Mouse (Mus musculus) c-Kit-negative CD71-positive TER-119-positive erythroid progenitor cells, embryonic 14.5 days (primary cell): ENCODE results near the gene Ttyh3.

ENCODE experiments used
- DNase-seq: peaks from one replicate; pipeline ENCODE4 v3.0.0-alpha.2; 2013; ENCODE audit warnings: low read depth, low spot score

Ttyh3 gene

GRCm38 (mm10) chr5:140579771-140580170, 69.1 kb downstream of the Ttyh3 start:
- no peak for DNase-seq

DNA sequence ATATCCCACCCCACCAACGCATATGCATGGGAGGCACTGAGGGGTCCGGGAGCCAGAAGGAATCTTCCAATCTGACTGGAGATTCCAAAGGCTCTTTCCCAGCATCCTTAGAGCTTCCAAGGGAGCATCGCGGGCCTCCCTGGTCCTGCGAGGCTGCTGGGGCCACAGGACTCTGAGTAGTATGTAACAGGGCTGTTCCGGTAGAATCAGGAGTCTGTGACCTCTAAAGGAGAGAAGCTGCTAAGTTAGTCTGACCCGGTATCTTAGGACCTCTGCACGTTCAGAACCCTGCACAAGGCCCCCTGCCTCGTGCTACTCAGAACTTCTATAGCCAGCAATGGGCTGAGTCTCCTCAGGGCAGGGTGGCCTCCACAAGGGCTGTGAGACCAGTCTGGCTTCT, 69.6 kb downstream of the Ttyh3 start:
- no peak for DNase-seq

- DNase-seq: no peak
Measured at GRCm38 (mm10) chr5:140575381-140575866, 73.4 kb downstream of the Ttyh3 start.

DNA sequence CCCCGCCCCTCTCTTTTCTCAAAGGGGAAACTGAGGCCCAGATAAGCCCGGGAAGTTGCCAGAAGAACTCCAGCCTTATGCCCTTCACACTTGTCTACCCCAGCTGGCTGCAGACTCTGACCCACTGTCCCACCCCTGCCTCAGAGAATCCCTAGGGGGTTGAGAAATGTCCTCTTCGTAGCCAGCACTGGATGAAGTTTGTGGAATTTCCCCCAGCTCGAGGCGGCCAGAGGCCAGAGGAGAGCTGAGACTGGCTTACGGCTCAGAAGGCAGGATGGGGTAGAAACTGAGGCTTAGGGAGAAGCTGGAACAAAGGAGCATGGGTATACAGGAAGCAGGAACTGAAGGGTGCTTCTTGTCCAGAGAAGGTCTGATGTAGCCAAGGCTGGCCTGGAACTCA, 76.2 kb downstream of the Ttyh3 start:
- DNase-seq: no peak

DNA sequence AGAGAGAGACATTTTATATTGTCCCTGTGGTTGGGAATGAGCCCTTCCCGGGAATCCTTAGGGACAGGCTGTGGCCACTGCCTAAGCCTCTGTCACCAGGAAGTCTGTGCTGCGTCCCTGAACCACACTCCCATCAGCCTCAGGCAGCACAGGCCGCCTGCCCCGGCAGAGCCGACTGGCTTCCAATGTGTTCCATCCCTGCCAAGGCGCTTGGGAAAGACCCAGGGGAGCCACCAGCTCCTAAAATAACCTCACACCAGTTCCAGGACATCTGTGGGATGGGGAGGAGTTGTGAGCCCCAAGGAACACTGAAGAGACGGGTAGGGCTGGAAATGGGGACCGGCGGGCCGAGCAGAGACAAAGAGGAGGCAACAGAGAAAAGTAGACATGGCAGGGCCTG, 77.2 kb downstream of the Ttyh3 start:
- no peak for DNase-seq

DNA sequence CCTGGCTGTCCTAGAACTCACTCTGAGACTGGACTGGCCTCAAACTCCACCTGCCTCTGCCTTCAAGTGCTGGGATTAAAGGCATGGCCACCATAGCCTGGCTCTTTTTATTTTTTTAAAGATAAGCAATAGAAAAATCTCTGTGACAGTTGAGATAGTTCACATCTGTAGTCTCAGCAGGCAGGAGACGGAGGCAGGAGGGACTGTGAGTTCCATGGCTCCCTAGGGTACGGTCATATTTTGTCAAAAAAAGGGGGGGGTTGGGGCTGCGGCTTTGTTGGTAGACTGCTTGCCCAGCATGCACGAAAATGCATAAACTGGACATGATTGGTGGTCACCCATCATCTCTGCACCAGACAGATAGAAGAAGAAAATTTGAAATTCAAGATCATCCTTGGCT, 77.6 kb downstream of the Ttyh3 start:
- no peak for DNase-seq
